29 mouse cellular contexts compared by ENCODE assay signal in genomic region chr4:115557861-115558561, GRCm38 (mm10). TPM values are rescaled to one million over a fixed set of nuclear protein-coding genes. Genes with fewer than 3 reads are reported as not detected.
"Had no signal": no experiment of that assay in that cellular context is flagged by ENCODE, and none has a peak within 500 bp of the region (broad histone marks: within the 10 kb centered on the region; RNA-seq: fewer than 3 reads in every experiment).

No protein-coding gene starts in this region.

- H3K9me3 ChIP-seq: kidney, embryonic 15.5 days; limb, embryonic 10.5 days; limb, embryonic 13.5 days; liver, embryonic 12.5 days; liver, embryonic 15.5 days; lung, embryonic 15.5 days; megakaryocyte, embryonic 14.5 days; midbrain, embryonic 10.5 days; midbrain, embryonic 13.5 days; neural tube, embryonic 13.5 days; stomach, embryonic 15.5 days had no signal

- H3K36me3 ChIP-seq: kidney, embryonic 15.5 days; limb, embryonic 10.5 days; limb, embryonic 13.5 days; liver, embryonic 12.5 days; liver, embryonic 15.5 days; lung, embryonic 15.5 days; midbrain, embryonic 10.5 days; midbrain, embryonic 13.5 days; neural tube, embryonic 13.5 days; stomach, embryonic 15.5 days had no signal

- ATAC-seq: intestine, embryonic 16.5 days; liver, embryonic 12.5 days; midbrain, embryonic 13.5 days; midbrain, embryonic 16.5 days had no signal

- H3K4me3 ChIP-seq: kidney, embryonic 15.5 days; limb, embryonic 10.5 days; limb, embryonic 13.5 days; liver, embryonic 12.5 days; liver, embryonic 15.5 days; lung, embryonic 15.5 days; megakaryocyte, embryonic 14.5 days; midbrain, embryonic 10.5 days; midbrain, embryonic 13.5 days; myocyte; neural tube, embryonic 13.5 days; stomach, embryonic 15.5 days had no signal

- H3K27me3 ChIP-seq: kidney, embryonic 15.5 days; limb, embryonic 13.5 days; liver, embryonic 12.5 days; liver, embryonic 15.5 days; lung, embryonic 15.5 days; megakaryocyte, embryonic 14.5 days; midbrain, embryonic 13.5 days; neural tube, embryonic 13.5 days; stomach, embryonic 15.5 days had no signal

- H3K4me2 ChIP-seq: kidney, embryonic 15.5 days; limb, embryonic 13.5 days; liver, embryonic 12.5 days; liver, embryonic 15.5 days; lung, embryonic 15.5 days; midbrain, embryonic 13.5 days; neural tube, embryonic 13.5 days; stomach, embryonic 15.5 days had no signal

- DNase-seq: liver; lung, adult 18-20 months; lung, postnatal 10 days; lung, postnatal 36 days; retina, postnatal 1 day; right cerebral cortex, postnatal 25 days; spleen, adult 18-20 months; thymus, postnatal 25 days had no signal

- H3K27ac ChIP-seq: kidney, embryonic 15.5 days; limb, embryonic 10.5 days; limb, embryonic 13.5 days; liver, embryonic 12.5 days; liver, embryonic 15.5 days; lung, embryonic 15.5 days; midbrain, embryonic 10.5 days; midbrain, embryonic 13.5 days; neural tube, embryonic 13.5 days; stomach, embryonic 15.5 days had no signal

- H3K4me1 ChIP-seq: kidney, embryonic 15.5 days; limb, embryonic 10.5 days; limb, embryonic 13.5 days; liver, embryonic 12.5 days; liver, embryonic 15.5 days; lung, embryonic 15.5 days; megakaryocyte, embryonic 14.5 days; midbrain, embryonic 10.5 days; midbrain, embryonic 13.5 days; neural tube, embryonic 13.5 days; stomach, embryonic 15.5 days had no signal

- H3K9ac ChIP-seq: kidney, embryonic 15.5 days; limb, embryonic 13.5 days; liver, embryonic 12.5 days; liver, embryonic 15.5 days; lung, embryonic 15.5 days; midbrain, embryonic 13.5 days; neural tube, embryonic 13.5 days; stomach, embryonic 15.5 days had no signal

RNA-seq across cellular contexts. Expression of gene Cyp4a31, which starts 5.4 kb away (rescaled TPM):
- total RNA-seq: layer of hippocampus, adult 8-10 months; layer of hippocampus, postnatal 14 days; left cerebral cortex, adult 18-20 months; left cerebral cortex, postnatal 25 days; monocyte, adult 5-6 weeks; neutrophil, adult 5-6 weeks had no signal
- polyA plus RNA-seq: intestine, embryonic 16.5 days; limb, embryonic 10.5 days; limb, embryonic 13.5 days; liver, embryonic 12.5 days; lung, embryonic 15.5 days; midbrain, embryonic 10.5 days; midbrain, embryonic 13.5 days; midbrain, embryonic 16.5 days; myocyte; neural tube, embryonic 13.5 days; stomach, embryonic 15.5 days; thymus, postnatal 0 days had no signal

RNA-seq across cellular contexts. Expression of gene Cyp4a10, which starts 39.9 kb away (rescaled TPM):
- total RNA-seq: layer of hippocampus, adult 8-10 months; layer of hippocampus, postnatal 14 days; left cerebral cortex, adult 18-20 months; left cerebral cortex, postnatal 25 days; monocyte, adult 5-6 weeks; neutrophil, adult 5-6 weeks had no signal
- polyA plus RNA-seq: limb, embryonic 10.5 days; limb, embryonic 13.5 days; liver, embryonic 12.5 days; liver, embryonic 15.5 days; lung, embryonic 15.5 days; midbrain, embryonic 10.5 days; midbrain, embryonic 13.5 days; midbrain, embryonic 16.5 days; myocyte; neural tube, embryonic 13.5 days; thymus, postnatal 0 days had no signal

RNA-seq across cellular contexts. Expression of gene Cyp4a32, which starts 42.8 kb away (rescaled TPM):
- total RNA-seq: layer of hippocampus, adult 8-10 months; layer of hippocampus, postnatal 14 days; left cerebral cortex, adult 18-20 months; left cerebral cortex, postnatal 25 days; monocyte, adult 5-6 weeks; neutrophil, adult 5-6 weeks had no signal
- polyA plus RNA-seq: intestine, embryonic 16.5 days; kidney, embryonic 15.5 days; limb, embryonic 10.5 days; limb, embryonic 13.5 days; liver, embryonic 12.5 days; liver, embryonic 15.5 days; lung, embryonic 15.5 days; midbrain, embryonic 10.5 days; midbrain, embryonic 13.5 days; midbrain, embryonic 16.5 days; myocyte; neural tube, embryonic 13.5 days; stomach, embryonic 15.5 days; thymus, postnatal 0 days had no signal
